Mouse (Mus musculus) embryonic facial prominence, embryonic 11.5 days (tissue): ENCODE measurements around the gene Apoa4. TPM values are rescaled to one million over a fixed set of nuclear protein-coding genes. Genes with fewer than 3 reads are reported as not detected.

Experiments
- ATAC-seq: fragments of 200-750 bp; cut with Nextera tagmentation; replicated peaks from 2 replicates; pipeline ENCODE4 v1.8.0; 2017; ENCODE audit warnings: low read depth; ENCODE audit not compliant: insufficient number of reproducible peaks, low FRiP score, low TSS enrichment
- DNase-seq: peaks from one replicate; pipeline ENCODE4 v3.0.0-alpha.2; 2015; ENCODE audit warnings: low spot score
- H3K27ac ChIP-seq: fragments of 300-500 bp; sonication (generic); replicated peaks from 2 replicates; pipeline ENCODE4 v1.5.1; 2014; ENCODE audit warnings: mild to moderate bottlenecking, low read depth, low read length, control low read depth
- H3K27me3 ChIP-seq: fragments of 300-500 bp; sonication (generic); 2 replicates; pipeline ENCODE4 v1.6.1; 2014; ENCODE audit warnings: mild to moderate bottlenecking, low read length, moderate library complexity, mixed read lengths; ENCODE audit not compliant: control insufficient read depth, insufficient read depth
- H3K36me3 ChIP-seq: fragments of 300-500 bp; sonication (generic); replicated peaks from 2 replicates; pipeline ENCODE4 v1.6.1; 2014; ENCODE audit warnings: low read depth, mild to moderate bottlenecking, low read length, moderate library complexity, mixed read lengths; ENCODE audit not compliant: control insufficient read depth, insufficient read depth
- H3K4me1 ChIP-seq: fragments of 300-500 bp; sonication (generic); 2 replicates; pipeline ENCODE4 v1.6.1; 2014; ENCODE audit warnings: low read length, mixed read lengths; ENCODE audit not compliant: control insufficient read depth, insufficient read depth
- H3K4me2 ChIP-seq: fragments of 300-500 bp; sonication (generic); 2 replicates; pipeline ENCODE4 v1.6.1; 2014; ENCODE audit warnings: low read depth, mild to moderate bottlenecking, control low read depth, low read length, moderate library complexity
- H3K4me3 ChIP-seq: fragments of 300-500 bp; sonication (generic); 2 replicates; pipeline ENCODE4 v1.5.1; 2014; ENCODE audit warnings: low read depth, low read length, control low read depth
- H3K9ac ChIP-seq: fragments of 300-500 bp; sonication (generic); replicated peaks from 2 replicates; pipeline ENCODE4 v1.6.1; 2014; ENCODE audit warnings: mild to moderate bottlenecking, control low read depth, low read length
- H3K9me3 ChIP-seq: fragments of 300-500 bp; sonication (generic); replicated peaks from 2 replicates; pipeline ENCODE4 v1.6.1; 2016; ENCODE audit warnings: mild to moderate bottlenecking, low read length, inconsistent platforms, mixed read lengths; ENCODE audit not compliant: control insufficient read depth
- WGBS: fragments of 180-500 bp; shearing (Covaris S2); extraction: QIAGEN DNeasy Blood & Tissue Kit; methylation state at CpG from one replicate; pipeline ENCODE4 v1.1.7; 2014; 5-methylcytosine and 5-hydroxymethylcytosine counted together
- polyA plus RNA-seq: library from polyadenylated mRNA; unstranded; fragments of >200 nt; fragmentation: Nextera tagmentation; extraction: Ambion mirVana; gene quantifications from 2 replicates; pipeline ENCODE4 v1.2.1, GENCODE M21; 2014

Apoa4 gene
- polyA plus RNA-seq, 1 experiment from 2014 or later: not detected

DNA sequence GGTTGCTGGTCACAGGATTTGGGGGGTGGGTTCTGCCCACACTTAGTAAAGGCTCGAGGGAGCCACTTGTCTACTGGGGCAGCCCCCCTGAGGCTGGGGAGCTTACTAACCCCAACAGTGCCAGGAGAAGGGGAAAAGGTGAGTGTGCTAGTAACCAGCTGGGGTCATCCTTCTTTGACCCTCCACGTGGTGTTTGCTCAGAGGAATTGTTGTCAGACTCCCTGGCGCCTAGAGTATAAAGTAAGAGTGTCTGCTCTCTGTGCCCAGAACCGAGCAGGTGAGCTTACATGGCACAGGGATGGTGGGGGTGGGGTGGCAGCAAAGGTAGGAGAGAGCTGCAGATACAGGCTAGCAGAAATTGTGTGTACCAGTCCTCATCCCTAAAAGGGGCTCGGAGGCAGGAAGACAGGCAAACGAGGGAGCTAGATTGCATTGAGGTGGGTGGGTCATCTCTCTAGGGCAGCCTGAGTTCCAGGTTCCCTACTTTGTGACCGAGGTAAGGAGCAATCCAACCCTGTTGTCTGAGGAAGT is 27.9 kb downstream of the Apoa4 start, which contains the start of gene Apoa5:
TSS of gene Apoa5 (plus strand) at position 291 of the 531 bp plus-strand sequence.
- no peaks in the 10 kb centered on the region for H3K36me3 ChIP-seq
- 64% methylated on average over 7 of the region's 7 CpGs for WGBS
- H3K9ac ChIP-seq: no peak within 1 kb of the TSS
- no peaks in the 10 kb centered on the region for H3K9me3 ChIP-seq
- ATAC-seq: no peak
- H3K4me2 ChIP-seq: no peak within 1 kb of the TSS
- DNase-seq: no peak
- H3K4me1 ChIP-seq: no peaks in the 10 kb centered on the region
- no peak within 1 kb of the TSS for H3K4me3 ChIP-seq
- H3K27ac ChIP-seq: no peak within 1 kb of the TSS
- H3K27me3 ChIP-seq: no peaks in the 10 kb centered on the region

DNA sequence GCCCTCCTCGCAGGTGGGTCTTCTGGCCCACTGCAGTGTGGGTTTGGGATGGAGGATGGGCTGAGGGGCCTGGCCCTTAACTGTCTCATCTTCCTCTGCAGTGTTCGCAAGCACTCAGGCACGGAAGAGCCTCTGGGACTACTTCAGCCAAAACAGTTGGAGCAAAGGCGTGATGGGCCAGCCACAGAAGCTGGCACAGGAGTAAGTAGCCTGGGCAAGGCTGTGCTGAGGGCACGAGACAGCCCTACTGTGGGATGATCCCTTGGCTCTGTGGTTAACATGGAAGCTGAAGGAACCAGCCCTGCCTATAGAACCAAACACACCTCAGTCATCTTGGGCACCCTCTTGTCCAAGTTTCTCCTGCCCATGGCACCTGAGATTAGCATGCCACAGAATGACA is 28.6 kb downstream of the Apoa4 start:
- ATAC-seq: no peak

DNA sequence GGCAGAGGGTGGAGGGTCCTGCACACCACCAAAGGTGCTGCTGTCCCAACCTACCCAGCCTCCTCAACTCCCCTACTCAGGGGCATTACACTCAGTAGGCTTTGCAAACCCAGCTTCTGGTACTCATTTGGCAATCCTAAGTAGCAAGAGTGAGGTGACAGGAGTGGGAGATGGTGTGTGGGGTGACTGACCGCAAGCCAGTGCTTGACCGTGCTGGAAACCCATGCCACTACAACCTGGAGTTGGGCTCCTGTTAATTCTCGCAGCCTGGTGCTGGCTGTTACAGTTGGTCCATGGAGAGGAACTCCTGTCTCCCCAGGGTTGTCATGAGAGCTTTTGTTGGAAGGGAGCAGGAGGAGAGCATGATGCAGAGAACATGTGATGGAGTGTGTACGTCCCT is 30.3 kb downstream of the Apoa4 start:
- H3K27me3 ChIP-seq: no peaks in the 10 kb centered on the region
- no peak overlapping the region for H3K27ac ChIP-seq
- H3K36me3 ChIP-seq: no peaks in the 10 kb centered on the region
- no peaks in the 10 kb centered on the region for H3K4me1 ChIP-seq
- WGBS: 93% methylated on average over 4 of the region's 4 CpGs
- H3K4me2 ChIP-seq: no peak overlapping the region
- no peak overlapping the region for H3K4me3 ChIP-seq
- DNase-seq (no peak), ATAC-seq (no peak)
- no peaks in the 10 kb centered on the region for H3K9me3 ChIP-seq
- H3K9ac ChIP-seq: no peak overlapping the region

More for the DNA sequence above, 28.6 kb downstream of the Apoa4 start:
- Histone ChIP-seq H3K27me3 (no peaks in the 10 kb centered on the region), H3K4me1 (no peaks in the 10 kb centered on the region), H3K9me3 (no peaks in the 10 kb centered on the region), H3K27ac (no peak overlapping the region), H3K36me3 (no peaks in the 10 kb centered on the region), H3K4me2 (no peak overlapping the region), H3K9ac (no peak overlapping the region), H3K4me3 (no peak overlapping the region)
- DNase-seq: no peak
- WGBS: 83% methylated on average over 5 of the region's 5 CpGs

DNA sequence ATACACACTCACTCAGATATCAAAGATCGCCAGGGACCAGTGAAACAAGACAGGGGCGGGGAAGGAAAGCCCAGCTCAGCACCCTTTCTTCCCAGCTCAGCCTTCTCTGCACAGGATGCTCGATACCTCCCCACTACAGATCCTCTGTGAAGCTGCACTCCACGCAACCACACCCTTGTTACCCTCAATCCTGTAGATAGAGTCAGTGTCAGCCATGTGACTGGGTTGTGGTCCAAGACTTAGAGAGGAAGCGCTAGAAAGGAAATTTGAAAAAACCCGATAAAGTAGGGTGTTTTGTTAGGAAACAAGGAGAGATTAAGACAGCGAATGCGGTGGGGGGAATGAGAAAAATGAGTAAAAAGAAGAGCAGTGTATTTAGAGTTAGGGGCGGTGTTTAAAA is 31.6 kb downstream of the Apoa4 start:
- H3K27ac ChIP-seq: no peak overlapping the region
- no peak overlapping the region for H3K9ac ChIP-seq
- no peaks in the 10 kb centered on the region for H3K4me1 ChIP-seq
- DNase-seq: no peak
- no peaks in the 10 kb centered on the region for H3K9me3 ChIP-seq
- H3K4me2 ChIP-seq: no peak overlapping the region
- H3K36me3 ChIP-seq: no peaks in the 10 kb centered on the region
- 92% methylated on average over 9 of the region's 9 CpGs for WGBS
- H3K27me3 ChIP-seq: no peaks in the 10 kb centered on the region
- no peak for ATAC-seq
- H3K4me3 ChIP-seq: no peak overlapping the region

DNA sequence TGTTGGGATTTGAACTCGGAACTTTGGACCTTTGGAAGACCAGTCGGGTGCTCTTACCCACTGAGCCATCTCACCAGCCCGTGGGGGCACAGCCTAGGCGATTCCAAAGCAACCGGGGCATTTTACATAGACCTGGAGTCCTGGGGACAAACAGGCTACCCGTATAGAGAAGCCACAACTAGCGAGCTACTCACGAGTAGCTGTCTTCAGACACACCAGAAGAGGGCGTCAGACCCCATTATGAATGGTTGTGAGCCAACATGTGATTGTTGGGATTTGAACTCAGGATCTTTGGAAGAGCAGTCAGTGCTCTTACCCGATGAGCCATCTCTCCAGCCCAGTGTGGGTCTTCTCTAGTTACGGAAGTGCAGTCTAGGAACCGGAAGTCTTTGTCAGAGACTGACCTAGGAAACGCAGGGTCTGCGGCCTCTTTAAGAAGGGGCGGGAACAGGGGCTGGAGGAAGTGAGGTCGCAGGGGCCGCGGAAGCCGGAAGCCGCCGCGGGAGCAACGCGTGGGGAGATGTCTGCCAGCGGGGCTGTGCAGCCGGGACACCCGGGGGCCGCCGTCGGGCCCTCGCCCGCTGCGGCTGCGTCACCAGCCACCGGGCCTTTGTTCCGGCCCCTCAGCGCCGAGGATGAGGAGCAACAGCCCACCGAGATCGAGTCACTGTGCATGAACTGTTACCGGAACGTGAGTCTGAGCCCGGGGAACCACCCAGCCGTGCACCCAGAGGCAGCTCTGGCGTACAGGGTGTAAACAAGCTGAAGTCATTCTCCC is 32.4 kb downstream of the Apoa4 start, which contains the start of gene Zpr1:
TSS of gene Zpr1 (plus strand) at position 388 of the 778 bp plus-strand sequence.
- 5% methylated on average over 45 of the region's 45 CpGs for WGBS
- ATAC-seq (peak; percentile 91), DNase-seq (peak; percentile 95)
- 0 out of 2 replicates have a peak within 1 kb of the TSS, but pooled peaks have one; percentile 28 for H3K27ac ChIP-seq
- H3K4me2 ChIP-seq: peak within 1 kb of the TSS; percentile 90
- H3K4me3 ChIP-seq: peak within 1 kb of the TSS; percentile 89
- peak within 1 kb of the TSS; percentile 67 for H3K9ac ChIP-seq
- H3K4me1 ChIP-seq: no peaks in the 10 kb centered on the region
- H3K9me3 ChIP-seq: no peaks in the 10 kb centered on the region
- no peaks in the 10 kb centered on the region for H3K27me3 ChIP-seq
- no peaks in the 10 kb centered on the region for H3K36me3 ChIP-seq

DNA sequence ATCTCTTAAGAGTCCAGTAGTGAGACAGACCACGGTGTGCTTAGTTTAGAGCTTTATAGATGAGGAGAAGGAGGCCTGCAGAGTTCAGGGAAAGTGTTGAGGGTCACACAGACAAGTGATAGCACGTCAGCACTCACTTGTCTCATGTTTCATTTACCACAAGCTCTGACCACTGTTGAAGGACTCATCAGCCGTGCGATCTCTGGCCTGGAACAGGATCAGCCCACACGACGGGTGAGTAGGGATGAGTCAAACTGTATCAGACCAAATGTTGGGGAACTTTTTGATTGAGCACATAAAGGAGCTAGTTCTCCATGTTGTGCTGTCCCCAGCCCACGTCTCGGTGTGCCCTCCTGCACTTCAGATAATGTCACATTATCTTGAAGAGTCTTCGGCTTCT is 34.0 kb downstream of the Apoa4 start:
- DNase-seq (no peak), ATAC-seq (no peak)
- Histone ChIP-seq H3K9me3 (no peaks in the 10 kb centered on the region), H3K27me3 (no peaks in the 10 kb centered on the region), H3K27ac (no peak overlapping the region), H3K9ac (no peak overlapping the region), H3K36me3 (no peaks in the 10 kb centered on the region), H3K4me2 (no peak overlapping the region), H3K4me1 (no peaks in the 10 kb centered on the region), H3K4me3 (no peak overlapping the region)
- WGBS: 87% methylated on average over 9 of the region's 9 CpGs

DNA sequence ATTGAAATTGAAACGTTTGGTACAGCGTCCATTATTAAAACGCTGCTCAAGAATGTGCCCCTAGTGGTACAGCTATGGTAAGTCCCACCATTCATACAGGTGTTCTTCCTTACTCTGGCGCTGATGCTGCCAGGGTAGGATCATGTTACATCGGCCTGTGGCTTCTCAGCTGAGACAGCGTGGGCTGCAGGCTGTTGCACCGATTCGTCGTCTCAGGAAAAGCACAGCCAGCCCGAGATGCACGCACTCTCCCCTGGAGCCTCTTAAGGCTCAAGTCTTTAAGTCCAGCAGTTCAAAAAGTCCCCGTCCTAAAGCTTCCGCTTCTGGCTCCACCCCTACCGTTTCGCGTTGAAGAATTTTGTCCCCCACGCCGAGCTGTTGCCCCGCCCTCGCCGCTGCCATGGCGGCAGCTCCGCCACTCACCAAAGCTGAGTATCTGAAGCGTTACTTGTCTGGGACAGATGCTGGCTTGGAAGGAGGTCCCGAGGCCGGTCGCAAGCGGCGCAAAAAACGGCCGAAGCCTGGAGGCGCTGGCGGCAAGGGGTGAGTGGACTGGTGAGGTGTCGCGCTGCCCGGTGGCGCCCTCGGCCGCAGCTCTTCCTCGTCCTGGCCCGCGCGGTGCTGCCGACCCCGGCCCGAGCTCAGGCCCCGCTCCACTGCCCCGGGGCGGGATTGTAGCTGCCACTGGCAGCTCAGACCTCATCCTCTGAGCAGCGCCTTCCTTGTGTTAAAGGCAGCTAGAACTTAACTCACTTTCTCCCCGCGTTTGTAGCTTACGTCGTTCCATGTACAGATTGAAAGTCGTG is 42.3 kb downstream of the Apoa4 start, which contains the start of gene Bud13:
TSS of gene Bud13 (plus strand) at position 378 of the 806 bp plus-strand sequence.
- WGBS: under 1% methylated on average over 55 of the region's 55 CpGs
- Histone ChIP-seq H3K9ac (peak within 1 kb of the TSS; percentile 83), H3K9me3 (no peaks in the 10 kb centered on the region), H3K27ac (peak within 1 kb of the TSS; percentile 4; the same call in 1 of the 2 replicates), H3K4me3 (peak within 1 kb of the TSS; percentile 77), H3K27me3 (no peaks in the 10 kb centered on the region), H3K4me1 (no peaks in the 10 kb centered on the region; the same call in 1 of the 2 replicates), H3K4me2 (peak within 1 kb of the TSS; percentile 45), H3K36me3 (no peaks in the 10 kb centered on the region; the same call in none of the 2 replicates)
- ATAC-seq: peak; percentile 84
- peak; percentile 95 for DNase-seq
